Mouse (Mus musculus): ENCODE results near the gene Usp21.

- no peak for TF ChIP-seq CTCF (IDR thresholded peaks at IDR 0.05; ENCODE audit: insufficient read depth, low read depth, low read length)
- TF ChIP-seq POLR2A (IDR thresholded peaks at IDR 0.05; ENCODE audit: insufficient read depth, low read depth, low read length): no peak
Measured at GRCm38 (mm10) chr1:171282086-171282805, 5.5 kb downstream of the Usp21 start.

Data from olfactory bulb, adult 2 months (tissue).